Mouse (Mus musculus) urinary bladder, postnatal 25 days (tissue): ENCODE results near the gene Hes1.

Experiments
- DNase-seq: peaks from one replicate; pipeline ENCODE4 v3.0.0; 2022; ENCODE audit warnings: low spot score

Hes1 gene

DNA sequence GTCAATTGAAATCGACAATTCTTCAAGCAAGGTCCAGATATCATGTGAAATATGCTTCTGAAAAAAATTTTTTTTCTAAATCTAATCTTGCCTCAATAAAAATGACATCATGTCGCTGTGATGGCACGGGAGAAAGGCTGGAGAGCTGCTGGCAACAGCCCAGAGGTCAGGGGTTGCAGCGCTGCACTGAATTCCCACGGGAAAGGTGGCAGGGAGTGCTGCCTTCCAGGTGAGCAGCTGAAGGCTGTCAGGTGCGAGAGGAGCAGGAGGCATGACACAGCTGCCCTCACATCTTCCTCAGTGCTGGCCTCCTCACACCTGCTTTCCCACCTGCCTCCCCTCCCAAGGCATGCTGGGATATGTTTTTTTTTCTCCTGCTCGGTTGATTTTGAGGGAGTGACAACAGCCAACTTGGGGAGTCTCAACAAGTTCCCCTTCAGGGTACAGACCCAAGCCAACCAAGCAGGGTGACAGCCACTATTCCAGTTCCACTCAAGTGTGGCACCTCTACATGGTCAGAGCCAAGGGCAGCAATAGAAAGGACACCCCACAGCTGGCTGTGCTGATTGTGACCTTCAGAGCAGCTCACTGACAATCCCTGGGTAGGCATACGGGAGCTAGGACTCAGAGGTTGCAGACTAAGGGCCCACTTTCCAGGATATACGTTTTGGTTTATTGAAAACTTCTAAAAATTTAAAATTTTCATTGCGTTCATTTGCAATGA lies 13.3 kb upstream of the Hes1 start:
- DNase-seq, result no peak

DNA sequence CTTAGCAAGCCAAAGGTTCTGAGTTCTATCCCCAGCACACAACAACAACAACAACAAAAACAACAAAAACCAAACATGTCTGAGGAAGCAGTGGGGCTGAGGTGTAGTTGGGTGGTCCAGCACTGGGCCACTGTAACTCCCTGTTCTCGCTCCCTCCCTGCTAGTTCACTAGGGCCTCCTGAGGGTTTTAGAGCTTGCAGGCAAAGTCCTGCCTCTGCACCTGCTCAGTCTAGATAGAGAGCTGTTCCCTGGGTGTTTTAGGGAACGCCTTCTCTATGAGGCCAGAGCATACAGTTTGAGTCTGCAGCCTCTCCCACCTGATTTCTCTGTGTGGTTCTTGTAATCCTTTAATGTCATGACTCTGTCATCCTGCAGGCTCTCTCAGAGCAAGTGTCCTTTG lies 11.9 kb upstream of the Hes1 start:
- no peak for DNase-seq

DNA sequence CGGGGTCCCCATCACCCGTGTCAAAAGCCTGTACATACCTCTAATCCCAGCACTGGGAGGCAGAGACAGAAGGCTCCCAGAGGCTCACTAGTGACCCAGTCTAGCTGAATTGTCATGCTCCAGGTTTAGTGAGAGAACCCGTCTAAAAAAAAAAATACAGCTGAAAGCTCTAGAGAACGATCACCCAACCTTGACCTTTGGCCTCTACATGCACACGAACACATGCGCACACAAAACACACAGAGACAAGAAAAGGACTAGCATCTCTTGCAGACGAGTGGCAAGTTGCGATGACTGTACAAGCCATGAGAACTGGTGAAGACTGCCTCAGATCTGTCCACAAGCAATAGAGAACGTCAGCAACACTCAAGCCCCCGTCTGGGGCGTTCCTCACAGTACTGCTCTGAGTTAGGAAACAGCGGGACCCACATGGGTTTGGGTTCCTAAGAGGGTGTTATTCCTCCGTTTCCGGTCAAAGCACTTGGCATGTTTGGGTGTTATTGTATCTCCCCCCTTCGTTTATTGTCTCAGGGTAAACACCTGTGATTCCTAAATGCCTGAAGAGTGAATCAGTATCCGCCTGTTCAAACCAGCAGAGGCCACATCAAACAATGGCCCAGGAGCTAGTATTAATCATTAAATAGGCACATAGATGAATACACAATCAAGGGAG lies 11.2 kb upstream of the Hes1 start:
- no peak for DNase-seq

DNA sequence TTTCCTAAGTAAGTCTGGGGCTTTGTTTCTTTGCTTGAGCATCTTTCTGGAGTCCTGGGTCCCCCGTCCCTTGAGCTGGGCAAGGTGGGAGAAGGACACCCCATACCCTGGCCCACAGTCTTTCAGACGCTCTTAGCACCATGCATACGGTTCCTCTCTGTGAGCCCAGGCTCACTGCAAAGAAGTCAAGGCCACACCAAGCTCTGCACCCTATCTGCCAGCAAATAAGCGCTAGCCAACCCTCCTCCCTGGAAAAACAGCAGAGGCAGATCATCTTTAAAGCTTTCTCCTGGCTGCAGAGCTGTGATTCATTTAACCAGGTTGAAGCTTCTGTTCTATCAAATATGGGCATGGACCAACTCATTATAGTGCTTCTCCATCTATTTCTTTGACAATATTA lies 9.6 kb upstream of the Hes1 start:
- DNase-seq, result no peak

DNA sequence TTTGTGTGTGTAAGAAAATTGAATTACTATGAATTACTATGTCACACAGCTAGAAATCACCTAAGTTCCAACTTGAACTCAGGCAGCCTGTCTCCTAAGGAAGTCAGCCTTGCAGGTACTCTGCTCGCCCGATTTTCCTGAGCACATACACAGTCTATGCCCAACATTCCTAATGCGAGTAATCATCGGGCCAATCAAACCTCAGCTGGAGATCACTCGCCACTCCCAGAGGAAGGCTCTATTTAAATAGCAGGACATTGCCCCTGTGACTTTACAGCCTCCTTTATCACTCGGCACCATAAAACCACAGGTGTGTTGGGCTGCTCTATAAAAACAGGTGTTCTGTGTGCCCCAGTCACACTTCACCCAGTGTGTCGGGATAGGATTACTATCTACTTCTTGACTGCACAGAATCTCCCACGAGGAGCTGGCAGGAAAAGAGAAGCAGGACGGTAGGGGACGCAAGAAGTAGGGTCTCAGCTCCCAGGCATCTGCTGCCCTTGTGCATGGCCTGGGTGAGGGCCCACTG lies 8.8 kb upstream of the Hes1 start:
- DNase-seq, result no peak

DNA sequence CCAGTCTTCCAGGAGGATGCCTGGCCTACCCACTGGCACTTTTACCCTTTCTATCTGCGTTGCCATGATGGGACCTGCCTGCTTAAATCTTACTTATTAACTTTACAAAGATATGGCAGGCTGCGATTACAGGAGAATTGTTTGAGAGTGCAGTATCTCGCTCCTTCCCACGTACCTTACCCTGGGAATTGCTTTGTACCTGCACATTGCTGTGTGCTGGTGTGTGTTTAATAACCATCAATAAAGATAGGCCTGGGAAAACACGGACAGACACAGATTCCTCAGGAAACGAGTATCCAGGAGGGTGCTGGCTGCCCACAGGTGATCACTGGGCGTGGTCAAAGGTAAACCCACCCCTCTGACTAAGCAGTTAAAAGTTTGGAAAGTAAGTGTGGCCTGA lies 8.3 kb upstream of the Hes1 start:
- no peak for DNase-seq

DNA sequence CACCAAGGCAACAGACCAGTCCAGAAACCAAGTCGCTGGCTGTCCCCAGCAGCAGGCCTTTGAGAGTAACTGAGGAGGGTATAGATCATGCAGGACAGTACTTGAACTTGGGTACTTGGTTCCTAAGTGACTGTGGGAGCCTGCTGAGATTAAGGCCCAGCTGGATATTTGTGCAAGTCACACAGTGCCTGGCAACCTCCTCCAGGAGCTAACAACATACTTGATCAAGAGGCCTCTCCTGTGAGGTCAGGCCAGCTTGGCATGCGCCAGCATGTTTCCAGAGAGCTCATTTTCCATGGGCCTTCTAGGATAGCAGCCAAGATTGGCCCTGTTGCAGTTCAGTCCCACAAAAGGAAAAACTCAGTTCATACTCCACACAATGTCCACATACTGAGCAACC lies 7.3 kb upstream of the Hes1 start:
- no peak for DNase-seq

DNA sequence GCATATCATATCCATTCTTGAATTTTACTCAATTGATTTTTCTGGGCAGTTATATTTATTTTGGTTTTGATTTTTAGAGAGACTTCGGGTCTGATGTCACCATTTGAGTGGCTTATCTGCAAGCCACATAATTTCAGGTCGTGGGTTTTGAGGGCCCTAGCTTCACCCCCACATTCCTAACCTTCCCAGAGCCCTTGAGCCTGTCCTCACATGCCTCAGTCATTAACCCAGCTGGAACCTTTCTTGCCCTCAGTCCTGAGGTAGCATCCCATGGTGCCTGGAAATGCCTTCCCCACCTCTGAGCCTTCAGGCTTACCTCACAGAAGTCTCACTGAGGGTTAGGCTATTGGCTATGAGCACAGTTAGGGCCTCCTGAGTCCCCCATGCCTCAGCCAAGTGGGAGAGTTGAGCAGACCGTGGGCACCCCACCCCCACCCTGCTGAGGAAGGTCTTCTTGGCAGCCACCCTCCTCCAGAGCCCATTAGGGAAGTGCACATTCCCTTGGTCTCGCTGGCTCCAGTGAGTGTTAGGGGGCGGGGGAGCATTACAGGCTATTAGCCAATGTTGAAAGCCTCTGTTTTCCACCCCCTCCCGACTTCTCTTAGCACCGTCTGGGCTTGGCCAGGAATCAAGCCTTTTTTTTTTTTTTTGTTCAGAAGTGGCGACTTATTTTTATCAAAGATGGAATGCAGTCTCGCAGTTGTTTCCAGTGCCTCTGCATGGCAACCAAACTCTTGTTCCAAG lies 5.0 kb upstream of the Hes1 start:
- DNase-seq, result no peak

DNA sequence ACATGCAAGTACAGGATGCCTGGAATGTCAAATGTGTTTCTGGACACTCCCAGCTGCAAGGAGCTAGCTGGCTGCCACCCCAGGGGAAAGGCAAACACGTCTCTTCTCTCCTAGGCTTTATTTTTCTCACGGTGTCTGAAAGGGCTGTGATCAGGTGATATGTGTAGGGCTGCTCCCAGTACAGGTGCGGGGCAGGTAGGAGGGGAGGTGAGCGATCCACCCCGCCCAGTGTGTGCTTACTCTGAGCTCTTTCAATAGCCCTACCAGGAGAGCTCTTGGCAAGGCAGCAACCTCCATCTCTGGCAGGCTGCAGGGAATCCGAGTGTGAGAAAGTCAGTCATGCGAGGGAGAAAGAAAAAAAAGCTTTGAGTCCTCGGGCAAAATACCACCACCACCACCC lies 3.8 kb upstream of the Hes1 start:
- no peak for DNase-seq

DNA sequence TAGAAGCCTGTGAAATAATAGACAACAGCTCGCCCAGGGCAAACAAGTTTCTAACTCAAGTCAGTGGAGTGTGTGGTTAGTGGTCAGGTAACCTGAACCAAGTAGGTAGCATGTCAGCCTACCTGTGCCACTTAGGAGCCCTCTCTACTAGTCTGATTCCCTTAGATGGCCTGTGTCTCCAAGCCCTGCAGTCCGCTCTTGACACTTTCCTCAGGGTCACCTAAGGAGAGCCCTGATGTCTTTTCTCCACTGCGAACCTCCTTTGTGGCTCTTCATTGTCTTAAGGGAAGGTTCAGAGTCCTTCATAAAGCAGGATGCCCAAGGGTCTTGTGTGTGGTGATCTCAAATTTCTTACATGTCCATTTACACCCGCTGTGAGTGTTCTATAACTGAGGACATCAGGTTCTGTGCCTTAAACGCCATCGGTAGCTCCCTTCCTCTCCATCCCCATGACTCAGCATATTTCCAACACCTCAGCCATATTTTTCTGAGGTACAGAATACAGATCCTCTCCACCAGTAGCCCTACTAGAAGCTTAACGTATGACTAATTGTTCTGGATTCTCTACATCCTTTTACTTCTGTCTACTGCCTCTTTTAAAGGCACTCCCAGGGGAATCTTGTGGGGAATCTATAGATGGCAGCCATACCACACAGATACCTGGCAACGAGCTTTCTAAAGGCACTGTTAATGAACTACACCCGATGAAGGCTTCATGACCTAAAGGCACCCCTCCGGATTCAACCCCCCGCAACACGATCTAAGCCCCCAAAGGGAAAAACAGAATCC lies 1.7 kb upstream of the Hes1 start:
- no peak for DNase-seq

DNA sequence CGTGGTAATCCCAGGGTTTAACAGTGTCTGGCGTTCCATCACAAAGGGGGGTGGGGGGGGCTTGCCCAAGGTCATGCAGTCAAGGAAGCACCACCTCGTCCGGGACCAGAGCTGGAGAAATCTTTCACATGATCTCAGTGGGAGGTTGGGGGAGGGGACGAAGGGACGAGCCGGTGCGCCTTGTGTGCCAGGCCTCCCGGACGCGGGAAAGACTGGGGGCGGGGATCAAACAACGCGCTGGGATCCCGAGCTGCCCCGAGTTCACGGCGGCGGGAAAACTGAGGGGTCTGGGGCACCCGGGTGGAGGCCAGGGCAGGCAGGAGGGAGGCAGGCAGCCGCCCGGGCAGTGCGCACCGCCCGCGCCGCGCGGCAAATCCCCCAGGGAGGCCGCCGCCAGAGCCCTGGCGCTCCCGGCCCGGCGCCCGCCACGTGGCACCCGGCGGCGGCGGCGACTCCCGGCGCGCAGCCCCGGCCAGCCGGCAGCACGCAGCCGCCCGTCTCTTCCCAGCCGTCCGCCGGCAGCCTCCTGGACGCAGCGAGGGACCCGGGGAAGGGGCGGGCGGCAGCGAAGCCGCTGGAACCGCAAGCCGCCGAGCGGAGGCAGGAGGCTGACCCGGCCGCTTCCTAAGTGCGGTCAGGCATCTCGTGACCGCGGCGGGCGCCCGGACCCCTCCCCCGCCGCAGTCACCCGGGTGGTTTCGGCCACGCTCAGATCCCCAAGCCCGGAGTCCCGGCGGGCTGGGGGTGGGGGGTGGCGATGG lies 883 bp upstream of the Hes1 start:
- DNase-seq, result peak; percentile 71

DNA sequence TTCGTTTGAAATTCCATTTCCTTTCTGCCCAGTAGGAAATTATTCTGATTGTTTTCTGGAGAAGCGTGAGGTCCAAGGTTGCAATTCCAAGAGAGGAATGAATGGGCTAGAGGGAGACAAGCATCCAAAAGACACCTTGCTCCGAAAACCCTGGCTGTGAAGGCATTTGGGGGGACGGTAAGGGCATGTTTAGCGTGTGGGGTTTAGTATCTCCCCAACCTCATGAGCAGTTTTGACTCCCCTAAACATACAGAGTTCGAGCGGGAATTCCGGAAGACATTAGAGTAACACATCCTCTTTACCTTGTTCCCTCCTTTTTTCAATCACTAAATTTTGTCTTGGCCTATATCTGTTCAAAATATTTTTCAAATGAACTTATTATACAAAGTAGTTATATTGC lies 429 bp downstream of the Hes1 start:
- DNase-seq, result no peak

DNA sequence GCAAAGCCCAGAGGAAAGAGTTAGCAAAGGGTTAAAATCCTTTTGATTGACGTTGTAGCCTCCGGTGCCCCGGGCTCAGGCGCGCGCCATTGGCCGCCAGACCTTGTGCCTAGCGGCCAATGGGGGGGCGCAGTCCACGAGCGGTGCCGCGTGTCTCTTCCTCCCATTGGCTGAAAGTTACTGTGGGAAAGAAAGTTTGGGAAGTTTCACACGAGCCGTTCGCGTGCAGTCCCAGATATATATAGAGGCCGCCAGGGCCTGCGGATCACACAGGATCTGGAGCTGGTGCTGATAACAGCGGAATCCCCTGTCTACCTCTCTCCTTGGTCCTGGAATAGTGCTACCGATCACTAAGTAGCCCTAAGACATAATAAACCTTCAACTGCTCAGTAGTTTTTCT lies 893 bp downstream of the Hes1 start:
- peak; percentile 83 for DNase-seq

DNA sequence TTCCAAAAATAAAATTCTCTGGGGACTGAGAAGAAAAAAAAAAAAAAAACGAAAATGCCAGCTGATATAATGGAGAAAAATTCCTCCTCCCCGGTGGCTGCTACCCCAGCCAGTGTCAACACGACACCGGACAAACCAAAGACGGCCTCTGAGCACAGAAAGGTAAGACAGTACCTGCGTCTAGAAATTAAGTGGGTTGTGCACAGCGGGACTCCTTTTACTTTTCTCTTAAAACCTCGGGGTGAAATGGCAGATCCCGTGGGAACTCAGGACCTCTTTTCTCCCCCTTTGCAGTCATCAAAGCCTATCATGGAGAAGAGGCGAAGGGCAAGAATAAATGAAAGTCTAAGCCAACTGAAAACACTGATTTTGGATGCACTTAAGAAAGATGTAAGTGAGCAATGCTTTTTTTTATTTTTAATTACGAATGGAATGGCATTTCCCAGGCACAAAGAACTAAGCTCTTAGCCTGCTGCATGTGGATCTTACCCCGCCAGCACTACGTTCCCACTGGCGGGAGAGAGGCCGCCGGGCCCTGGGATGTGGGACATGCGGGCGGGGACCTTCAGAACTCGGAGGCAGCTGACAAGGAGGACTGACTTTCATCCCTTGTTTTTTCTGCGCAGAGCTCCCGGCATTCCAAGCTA lies 1.5 kb downstream of the Hes1 start:
- DNase-seq, result no peak

DNA sequence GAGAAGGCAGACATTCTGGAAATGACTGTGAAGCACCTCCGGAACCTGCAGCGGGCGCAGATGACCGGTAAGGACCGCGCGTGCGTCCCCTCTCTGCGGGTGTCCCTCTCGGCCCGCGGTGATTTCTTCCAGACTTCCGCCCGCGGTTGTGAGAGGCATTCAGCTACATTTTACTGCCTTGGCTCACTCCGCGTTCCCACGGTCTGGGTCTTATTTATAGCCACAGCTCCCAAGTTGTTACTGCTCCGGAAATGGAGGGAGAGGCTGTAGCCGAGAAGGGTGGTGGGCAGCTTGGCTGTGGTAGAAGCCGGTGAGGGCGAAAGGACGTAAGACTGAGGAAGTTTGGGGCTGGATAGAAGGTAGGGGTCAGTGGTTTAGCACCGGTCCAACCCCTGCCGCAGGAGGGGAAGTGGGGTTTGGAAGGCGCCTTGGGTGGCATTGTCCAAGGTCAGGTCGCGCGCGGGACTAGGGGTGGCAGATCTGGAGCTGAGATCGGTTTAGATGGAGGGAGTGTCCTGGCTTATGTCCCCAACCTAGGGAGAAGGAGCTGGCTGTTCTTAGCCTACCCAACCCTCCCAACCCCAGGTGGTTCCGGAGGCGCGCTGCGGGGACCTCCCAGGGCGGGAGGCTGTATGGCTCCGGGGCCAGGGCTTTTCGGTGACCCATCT lies 2.1 kb downstream of the Hes1 start:
- peak; percentile 52 for DNase-seq

DNA sequence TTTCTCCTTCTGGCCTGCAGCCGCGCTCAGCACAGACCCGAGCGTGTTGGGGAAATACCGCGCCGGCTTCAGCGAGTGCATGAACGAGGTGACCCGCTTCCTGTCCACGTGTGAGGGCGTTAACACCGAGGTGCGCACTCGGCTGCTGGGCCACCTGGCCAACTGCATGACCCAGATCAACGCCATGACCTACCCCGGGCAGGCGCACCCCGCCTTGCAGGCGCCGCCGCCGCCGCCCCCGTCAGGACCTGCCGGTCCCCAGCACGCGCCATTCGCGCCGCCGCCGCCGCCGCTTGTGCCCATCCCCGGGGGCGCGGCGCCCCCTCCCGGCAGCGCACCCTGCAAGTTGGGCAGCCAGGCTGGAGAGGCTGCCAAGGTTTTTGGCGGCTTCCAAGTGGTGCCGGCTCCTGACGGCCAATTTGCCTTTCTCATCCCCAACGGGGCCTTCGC lies 2.7 kb downstream of the Hes1 start:
- peak; percentile 79 for DNase-seq

DNA sequence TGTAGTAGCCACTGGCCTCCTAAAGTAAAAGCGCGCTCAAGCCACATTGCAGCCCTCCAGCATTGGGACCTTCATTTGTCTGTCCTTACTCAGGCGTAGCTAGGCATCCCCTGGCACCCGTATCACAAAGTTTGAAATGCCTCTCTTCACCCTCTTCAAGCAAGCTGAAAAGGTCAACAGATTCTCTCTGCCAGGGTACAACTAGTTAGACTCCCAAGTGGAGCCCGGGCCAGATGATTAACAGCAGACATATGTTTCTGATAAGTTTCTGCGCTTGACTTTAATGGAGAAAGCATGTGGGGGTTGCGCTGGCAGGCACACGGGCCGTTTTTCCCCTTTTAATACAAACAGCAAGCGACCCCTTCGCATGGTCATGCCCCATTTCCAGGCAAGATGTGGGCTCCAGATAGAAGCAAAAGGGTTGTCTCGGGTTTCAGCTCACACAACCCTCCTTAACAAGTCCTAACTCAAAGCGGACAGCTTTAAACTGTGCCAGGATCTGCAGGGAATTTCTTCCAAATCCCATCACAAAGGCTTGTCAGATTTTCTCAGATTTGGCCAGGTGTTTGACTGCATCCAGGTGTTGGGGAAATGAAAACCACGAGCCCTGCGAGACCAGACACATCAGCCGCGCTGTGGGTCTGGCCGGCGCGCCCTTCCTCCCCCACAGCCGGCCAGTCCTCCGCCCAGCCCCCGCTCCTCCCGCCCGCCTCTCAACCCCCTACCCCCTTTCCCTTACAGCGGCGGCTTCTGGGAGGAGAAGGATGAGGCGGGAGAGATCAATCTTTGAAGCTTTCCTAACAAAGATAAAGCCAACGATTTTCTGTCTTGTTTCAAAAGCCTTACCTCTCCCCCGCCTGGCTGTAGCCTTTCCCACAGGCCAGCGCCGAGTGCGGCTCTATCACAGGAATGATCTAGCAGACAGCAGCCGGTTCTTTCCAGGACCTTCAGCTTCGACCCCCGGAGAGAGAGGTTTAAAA lies 4.1 kb downstream of the Hes1 start:
- peak; percentile 42 for DNase-seq

DNA sequence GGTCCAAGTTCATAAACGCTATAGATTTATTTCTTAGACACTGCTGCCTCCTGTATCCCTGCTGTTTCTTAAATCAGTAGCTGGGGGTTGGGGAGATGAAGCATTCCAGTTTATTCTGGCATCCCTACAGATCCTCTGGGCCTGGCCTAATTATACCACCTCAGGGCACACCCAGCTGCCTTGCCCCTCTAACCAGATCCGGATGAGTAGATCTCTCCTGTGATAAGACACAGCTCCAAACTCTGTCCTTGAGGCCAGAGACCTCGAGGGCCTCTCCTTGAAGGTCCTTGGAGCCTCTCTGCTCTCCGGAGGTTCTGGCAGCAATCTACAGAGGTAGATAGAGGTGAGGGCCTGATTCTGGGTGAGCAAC lies 5.4 kb downstream of the Hes1 start:
- no peak for DNase-seq
